Mouse (Mus musculus): ENCODE data around the gene Kcnk10. TPM values are rescaled to one million over a fixed set of nuclear protein-coding genes. Genes with fewer than 3 reads are reported as not detected.

The Kcnk10 gene
- polyA plus RNA-seq, 1 experiment from 2014 or later, result 39.7 TPM

DNA sequence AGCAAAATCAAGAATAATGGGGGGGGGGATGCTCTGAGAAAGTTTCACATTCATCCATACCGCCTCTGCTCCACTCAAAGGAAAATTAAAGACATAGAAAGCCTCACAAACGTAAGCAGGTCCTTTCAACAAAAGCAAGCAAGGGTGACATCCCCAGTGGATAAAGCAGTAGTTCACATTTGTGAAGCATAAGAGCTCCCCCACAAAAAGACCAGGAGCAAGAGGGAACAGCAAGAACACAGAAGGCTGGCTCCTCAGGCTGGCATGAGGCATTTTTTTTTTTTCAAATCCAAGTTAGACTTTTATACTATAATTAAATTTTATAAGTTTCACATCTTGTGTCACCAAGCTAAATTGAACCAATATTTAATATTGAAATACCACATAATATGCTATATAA, 168.5 kb downstream of the Kcnk10 start:
- H3K27ac ChIP-seq, result no peak overlapping the region
- no peaks in the 10 kb centered on the region for H3K27me3 ChIP-seq (ENCODE audit: control insufficient read depth, insufficient read depth, low read length)
- no peak overlapping the region for H3K4me2 ChIP-seq (replicated peaks)
- H3K9me3 ChIP-seq (ENCODE audit: control insufficient read depth, low read length), result no peaks in the 10 kb centered on the region
- DNase-seq (ENCODE audit: low spot score) (no peak), ATAC-seq (ENCODE audit: low FRiP score) (no peak)
- H3K4me1 ChIP-seq (replicated peaks; ENCODE audit: control insufficient read depth, insufficient read depth, low read length), result no peaks in the 10 kb centered on the region
- H3K4me3 ChIP-seq (replicated peaks; ENCODE audit: low read length), result no peak overlapping the region
- H3K36me3 ChIP-seq (replicated peaks; ENCODE audit: control insufficient read depth, insufficient read depth), result no peaks in the 10 kb centered on the region
- WGBS, result 44% methylated on average over 2 of the region's 2 CpGs
- H3K9ac ChIP-seq, result no peak overlapping the region

DNA sequence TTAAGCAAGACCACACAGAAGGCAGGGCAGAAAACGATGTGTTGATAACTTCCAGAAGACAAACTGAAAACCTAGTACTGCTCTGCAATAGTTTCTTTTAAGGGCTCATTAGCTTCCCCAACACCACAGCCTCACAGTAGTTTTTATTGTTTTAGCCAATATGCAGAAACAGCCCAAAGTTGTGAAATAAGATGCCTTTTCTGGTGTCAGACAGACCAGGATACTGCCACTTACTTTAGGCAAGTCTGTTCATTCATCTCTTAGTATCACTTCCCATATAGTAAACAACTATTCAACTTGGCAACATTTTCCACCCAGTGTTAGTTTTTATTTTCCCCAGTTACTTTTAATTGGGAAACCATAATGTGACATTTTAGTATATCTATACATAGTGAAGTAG, 171.5 kb downstream of the Kcnk10 start:
- H3K9ac ChIP-seq, result no peak overlapping the region
- H3K27ac ChIP-seq, result no peak overlapping the region
- H3K4me2 ChIP-seq (replicated peaks), result no peak overlapping the region
- ATAC-seq (ENCODE audit: low FRiP score) (no peak), DNase-seq (ENCODE audit: low spot score) (no peak)
- no peaks in the 10 kb centered on the region for H3K9me3 ChIP-seq (ENCODE audit: control insufficient read depth, low read length)
- no peaks in the 10 kb centered on the region for H3K4me1 ChIP-seq (replicated peaks; ENCODE audit: control insufficient read depth, insufficient read depth, low read length)
- no peak overlapping the region for H3K4me3 ChIP-seq (replicated peaks; ENCODE audit: low read length)
- no peaks in the 10 kb centered on the region for H3K27me3 ChIP-seq (ENCODE audit: control insufficient read depth, insufficient read depth, low read length)
- WGBS, result 23% methylated on average over 1 of the region's 1 CpGs
- H3K36me3 ChIP-seq (replicated peaks; ENCODE audit: control insufficient read depth, insufficient read depth), result no peaks in the 10 kb centered on the region

DNA sequence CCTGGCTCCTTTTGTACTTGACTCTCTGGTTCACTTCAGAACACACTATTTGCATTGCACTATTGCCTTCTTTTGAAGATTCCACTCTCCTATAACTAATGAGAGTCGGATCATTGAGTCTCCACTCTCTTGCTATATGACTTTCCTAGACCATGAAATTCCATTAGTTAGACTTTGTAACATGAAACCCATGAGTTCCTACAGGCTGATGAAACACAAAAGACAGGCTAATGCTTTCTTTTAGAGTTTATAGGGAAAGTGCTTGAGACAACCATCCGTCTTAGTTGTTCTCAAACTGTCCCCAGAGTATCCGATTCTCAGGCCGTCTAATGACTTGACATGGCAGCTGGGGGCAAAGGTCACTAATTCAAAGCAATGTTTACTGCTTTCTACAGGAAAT, 172.0 kb downstream of the Kcnk10 start:
- no peaks in the 10 kb centered on the region for H3K9me3 ChIP-seq (ENCODE audit: control insufficient read depth, low read length)
- H3K27me3 ChIP-seq (ENCODE audit: control insufficient read depth, insufficient read depth, low read length), result no peaks in the 10 kb centered on the region
- H3K4me3 ChIP-seq (replicated peaks; ENCODE audit: low read length), result no peak overlapping the region
- ATAC-seq (ENCODE audit: low FRiP score) (no peak), DNase-seq (ENCODE audit: low spot score) (no peak)
- no peaks in the 10 kb centered on the region for H3K36me3 ChIP-seq (replicated peaks; ENCODE audit: control insufficient read depth, insufficient read depth)
- no peak overlapping the region for H3K9ac ChIP-seq
- no peak overlapping the region for H3K27ac ChIP-seq
- no peaks in the 10 kb centered on the region for H3K4me1 ChIP-seq (replicated peaks; ENCODE audit: control insufficient read depth, insufficient read depth, low read length)
- 11% methylated on average over 4 of the region's 4 CpGs for WGBS
- H3K4me2 ChIP-seq (replicated peaks), result no peak overlapping the region

DNA sequence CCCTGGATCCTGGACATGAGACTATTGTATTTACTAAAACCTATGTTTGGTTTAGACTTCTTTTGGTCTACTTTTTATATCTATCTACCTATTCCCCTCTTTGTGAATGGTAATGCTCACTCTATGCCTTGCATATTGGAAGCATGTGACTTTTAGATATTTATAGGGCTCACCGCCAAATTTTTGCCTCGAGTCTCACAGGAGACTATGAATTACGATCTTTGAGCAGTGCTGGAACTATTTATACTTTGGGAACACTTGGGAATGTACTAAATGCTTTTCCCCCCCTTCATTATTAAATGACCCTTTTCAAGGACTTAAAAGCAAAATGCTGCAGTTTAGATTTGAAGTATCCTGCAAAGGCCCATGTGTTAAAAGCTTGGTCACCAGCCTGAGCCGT, 181.5 kb downstream of the Kcnk10 start:
- Histone ChIP-seq H3K27me3 (ENCODE audit: control insufficient read depth, insufficient read depth, low read length) (no peaks in the 10 kb centered on the region), H3K9ac (no peak overlapping the region), H3K4me3 (replicated peaks; ENCODE audit: low read length) (no peak overlapping the region), H3K4me1 (replicated peaks; ENCODE audit: control insufficient read depth, insufficient read depth, low read length) (no peaks in the 10 kb centered on the region), H3K9me3 (ENCODE audit: control insufficient read depth, low read length) (no peaks in the 10 kb centered on the region), H3K36me3 (replicated peaks; ENCODE audit: control insufficient read depth, insufficient read depth) (no peaks in the 10 kb centered on the region), H3K4me2 (replicated peaks) (no peak overlapping the region), H3K27ac (no peak overlapping the region)
- 94% methylated on average over 4 of the region's 4 CpGs for WGBS
- DNase-seq (ENCODE audit: low spot score) (no peak), ATAC-seq (ENCODE audit: low FRiP score) (no peak)

DNA sequence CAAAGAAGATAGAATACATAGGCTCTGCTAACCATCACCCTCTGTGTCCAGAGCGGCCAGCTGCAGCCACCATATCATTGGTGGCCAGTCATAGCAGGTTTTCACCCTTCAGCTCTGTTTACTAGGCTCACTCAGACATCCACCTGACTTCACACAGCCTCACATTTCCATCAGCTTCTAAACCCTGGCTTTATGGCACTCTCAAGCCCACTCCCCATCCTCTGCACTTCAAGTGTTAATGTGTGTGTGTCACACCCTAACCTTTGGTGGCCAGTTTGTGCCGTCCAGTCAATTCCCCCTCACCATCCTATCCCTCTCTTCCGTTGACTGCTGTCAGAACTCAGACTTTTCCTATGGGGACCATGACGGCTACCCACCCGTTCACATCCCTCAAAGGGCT, 184.0 kb downstream of the Kcnk10 start:
- ATAC-seq (ENCODE audit: low FRiP score), result no peak
- 91% methylated on average over 5 of the region's 5 CpGs for WGBS

DNA sequence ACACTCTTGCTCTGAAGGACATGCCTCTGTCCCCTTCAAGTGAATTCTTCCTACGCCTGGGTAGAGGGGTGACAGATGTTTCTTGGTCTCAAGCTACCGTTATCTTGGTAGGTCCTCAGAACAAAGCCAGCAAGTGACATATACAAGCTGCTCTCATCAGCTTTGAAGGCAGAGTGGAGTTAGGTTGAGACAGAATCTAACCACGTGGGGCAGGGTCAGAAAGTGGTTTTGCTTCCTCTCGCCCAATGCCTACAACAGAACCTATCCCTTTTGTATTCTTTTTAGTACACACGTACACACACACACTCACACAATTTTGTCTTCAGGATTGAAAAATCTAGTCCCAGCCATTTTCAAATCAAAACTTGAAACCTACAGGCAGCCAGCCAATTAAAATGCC, 186.8 kb downstream of the Kcnk10 start:
- 82% methylated on average over 5 of the region's 5 CpGs for whole genome bisulfite sequencing
- DNase-seq (ENCODE audit: low spot score), result no peak
- H3K27me3 ChIP-seq (ENCODE audit: control insufficient read depth, insufficient read depth, low read length), result no peaks in the 10 kb centered on the region

More for the DNA sequence above, 184.0 kb downstream of the Kcnk10 start:
- no peak overlapping the region for H3K4me3 ChIP-seq (replicated peaks; ENCODE audit: low read length)
- H3K27me3 ChIP-seq (ENCODE audit: control insufficient read depth, insufficient read depth, low read length), result no peaks in the 10 kb centered on the region
- H3K36me3 ChIP-seq (replicated peaks; ENCODE audit: control insufficient read depth, insufficient read depth), result no peaks in the 10 kb centered on the region
- no peak overlapping the region for H3K27ac ChIP-seq
- H3K9me3 ChIP-seq (ENCODE audit: control insufficient read depth, low read length), result no peaks in the 10 kb centered on the region
- H3K9ac ChIP-seq, result no peak overlapping the region
- no peak overlapping the region for H3K4me2 ChIP-seq (replicated peaks)
- no peak for DNase-seq (ENCODE audit: low spot score)
- no peaks in the 10 kb centered on the region for H3K4me1 ChIP-seq (replicated peaks; ENCODE audit: control insufficient read depth, insufficient read depth, low read length)

DNA sequence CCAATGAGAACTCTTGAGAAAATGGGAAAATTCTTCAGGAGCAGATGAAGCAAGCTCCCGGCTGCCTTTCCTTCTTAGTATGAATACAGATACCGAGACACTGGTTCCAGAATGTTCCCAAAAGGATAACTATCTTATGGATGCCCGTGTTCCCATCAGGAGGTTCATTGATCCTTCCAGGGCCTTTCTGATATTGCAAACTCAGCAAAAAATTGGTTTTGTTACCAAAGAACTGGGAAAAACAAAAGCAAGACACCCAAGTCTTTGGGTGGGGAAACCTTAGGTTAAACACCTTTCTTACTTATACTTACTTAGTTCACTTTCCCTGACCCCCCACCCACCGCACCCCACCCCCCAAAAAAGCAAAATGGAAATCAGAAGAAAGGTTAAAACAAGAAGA, 188.5 kb downstream of the Kcnk10 start:
- H3K4me2 ChIP-seq (replicated peaks), result no peak overlapping the region
- H3K9me3 ChIP-seq (ENCODE audit: control insufficient read depth, low read length), result no peaks in the 10 kb centered on the region
- H3K27me3 ChIP-seq (ENCODE audit: control insufficient read depth, insufficient read depth, low read length), result no peaks in the 10 kb centered on the region
- DNase-seq (ENCODE audit: low spot score) (no peak), ATAC-seq (ENCODE audit: low FRiP score) (no peak)
- H3K4me1 ChIP-seq (replicated peaks; ENCODE audit: control insufficient read depth, insufficient read depth, low read length), result no peaks in the 10 kb centered on the region
- H3K9ac ChIP-seq, result no peak overlapping the region
- H3K36me3 ChIP-seq (replicated peaks; ENCODE audit: control insufficient read depth, insufficient read depth), result no peaks in the 10 kb centered on the region
- 93% methylated on average over 4 of the region's 4 CpGs for WGBS
- no peak overlapping the region for H3K27ac ChIP-seq
- H3K4me3 ChIP-seq (replicated peaks; ENCODE audit: low read length), result no peak overlapping the region

More for the DNA sequence above, 186.8 kb downstream of the Kcnk10 start:
- Histone ChIP-seq H3K4me2 (replicated peaks) (no peak overlapping the region), H3K9me3 (ENCODE audit: control insufficient read depth, low read length) (no peaks in the 10 kb centered on the region), H3K4me1 (replicated peaks; ENCODE audit: control insufficient read depth, insufficient read depth, low read length) (no peaks in the 10 kb centered on the region), H3K36me3 (replicated peaks; ENCODE audit: control insufficient read depth, insufficient read depth) (no peaks in the 10 kb centered on the region), H3K9ac (no peak overlapping the region), H3K27ac (no peak overlapping the region), H3K4me3 (replicated peaks; ENCODE audit: low read length) (no peak overlapping the region)
- ATAC-seq (ENCODE audit: low FRiP score), result no peak

Other genes with a start within 250 kb of the Kcnk10 start
- 29.3 and 29.9 TPM in 2 replicates for gene Spata7, start 49.8 kb upstream of the Kcnk10 start, polyA plus RNA-seq (2014; fragmentation: Nextera tagmentation; extraction: Ambion mirVana)
- 2.9 and 4.9 TPM in 2 replicates for gene Ptpn21, start 159.1 kb upstream of the Kcnk10 start, polyA plus RNA-seq (2014; fragmentation: Nextera tagmentation; extraction: Ambion mirVana)
- 120 and 123 TPM in 2 replicates for gene Zc3h14, start 168.7 kb upstream of the Kcnk10 start, polyA plus RNA-seq (2014; fragmentation: Nextera tagmentation; extraction: Ambion mirVana)

Measured in hindbrain, embryonic 14.5 days (tissue).